Mouse (Mus musculus): ENCODE measurements at regions not wholly inside any gene's neighbourhood (a gene's known extent, or its start where the extent isn't known, plus 50 kb on each side); places are given as distances from the start of the nearest gene placed in this dataset.
"Not testable (repeated sequence)": the region's sequence is repeated elsewhere in the genome, so short reads cannot be mapped to it uniquely, and the experiment has no call there.

DNA sequence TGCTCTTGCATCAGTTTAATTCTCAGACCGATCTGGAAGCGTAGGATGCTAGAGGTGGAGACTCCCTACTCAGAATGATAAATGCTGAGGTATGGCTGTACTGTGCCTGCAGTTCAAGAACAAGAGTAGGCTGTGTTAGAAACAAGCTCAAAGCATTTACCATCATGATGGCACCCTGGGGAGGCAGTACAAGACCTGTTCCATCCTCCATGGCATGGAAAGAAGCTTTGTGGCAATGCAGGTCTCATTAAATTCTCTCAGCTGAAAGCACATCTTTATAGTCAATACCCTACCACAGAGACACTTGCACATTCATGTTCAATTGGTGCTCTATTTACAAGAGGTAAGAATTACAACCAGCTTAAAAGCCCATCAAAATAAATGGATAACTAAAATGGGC lies 209.5 kb downstream of the Tbl1xr1 start:
- no peak for DNase-seq (ENCODE audit: low spot score in 2 of 2)

DNA sequence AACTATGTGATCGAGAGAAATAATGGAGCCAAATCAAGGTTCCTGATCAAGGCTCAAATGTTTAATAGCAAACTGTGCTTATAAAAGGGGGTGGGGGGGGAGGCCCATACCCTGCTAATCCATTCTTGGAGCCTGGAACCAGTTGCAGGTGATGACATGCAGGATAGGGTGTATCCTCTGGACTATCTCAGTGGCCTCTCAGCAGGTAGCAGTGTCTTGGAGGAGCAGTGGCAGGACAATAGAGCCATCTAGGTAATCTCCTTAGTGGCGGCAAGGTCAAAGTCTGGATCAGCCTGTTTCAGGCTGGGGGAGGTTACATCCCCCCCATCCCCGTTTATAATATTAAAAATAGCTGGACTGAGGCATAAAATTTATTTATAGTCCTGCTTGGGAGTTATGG lies 217.0 kb downstream of the Tbl1xr1 start:
- DNase-seq (ENCODE audit: low spot score in 2 of 2), result no peak

DNA sequence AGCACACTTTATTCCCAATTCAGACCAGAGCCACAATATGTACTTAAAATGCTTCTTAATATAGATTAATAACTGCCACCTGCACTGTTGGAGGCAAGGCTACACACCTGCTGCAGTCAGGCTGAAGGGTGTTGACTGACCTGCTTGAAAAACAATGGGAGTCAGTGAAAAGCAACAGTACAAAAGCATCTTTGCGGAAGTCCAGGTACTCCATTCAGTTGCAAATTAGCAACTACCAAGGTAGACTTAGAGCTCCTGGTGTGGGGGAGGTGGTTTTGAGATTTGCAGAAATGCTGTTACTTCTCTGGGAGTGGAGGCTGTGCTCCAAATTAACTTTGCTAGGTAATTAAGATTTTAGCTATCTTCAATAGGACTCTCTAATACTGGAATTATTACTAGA lies 217.6 kb downstream of the Tbl1xr1 start:
- not testable (repeated sequence) for DNase-seq (ENCODE audit: low spot score in 2 of 2)

DNA sequence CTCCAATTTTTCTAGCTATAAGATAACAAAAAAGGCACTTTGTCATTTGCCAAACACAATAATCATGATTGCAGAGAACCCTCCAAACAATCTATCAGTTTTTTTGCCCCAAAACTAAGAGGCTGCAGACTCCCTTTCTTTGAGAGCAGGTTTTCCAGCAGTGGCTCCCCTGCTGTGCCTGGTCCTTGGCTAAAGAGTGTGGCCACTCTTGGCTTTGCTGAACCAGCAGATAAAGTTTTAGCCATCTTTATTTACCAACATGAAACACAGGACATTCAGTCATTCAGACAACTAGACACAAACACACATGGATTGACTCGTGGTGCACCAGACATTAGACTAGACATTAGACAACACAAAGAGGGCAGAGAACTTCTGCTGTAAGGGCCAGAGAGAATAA lies 220.5 kb downstream of the Tbl1xr1 start:
- not testable (repeated sequence) for DNase-seq (ENCODE audit: low spot score in 2 of 2)

DNA sequence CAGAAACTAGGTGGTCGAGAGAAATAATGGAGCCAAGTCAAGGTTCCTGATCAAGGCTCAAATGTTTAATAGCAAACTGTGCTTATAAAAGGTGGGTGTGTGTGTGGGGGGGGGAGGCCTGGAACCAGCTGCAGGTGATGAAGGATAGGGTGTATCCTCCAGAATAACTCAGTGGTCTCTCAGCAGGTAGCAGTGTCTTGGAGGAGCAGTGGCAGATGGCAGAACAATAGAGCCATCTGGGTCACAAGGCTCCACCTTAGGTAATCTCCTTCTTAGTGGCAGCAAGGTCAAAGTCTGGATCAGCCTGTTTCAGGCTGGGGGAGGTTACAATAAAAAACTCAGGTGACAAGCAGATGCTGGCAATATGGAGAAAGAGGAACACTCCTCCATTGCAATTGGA lies 221.4 kb downstream of the Tbl1xr1 start:
- DNase-seq (ENCODE audit: low spot score in 2 of 2), result not testable (repeated sequence)

DNA sequence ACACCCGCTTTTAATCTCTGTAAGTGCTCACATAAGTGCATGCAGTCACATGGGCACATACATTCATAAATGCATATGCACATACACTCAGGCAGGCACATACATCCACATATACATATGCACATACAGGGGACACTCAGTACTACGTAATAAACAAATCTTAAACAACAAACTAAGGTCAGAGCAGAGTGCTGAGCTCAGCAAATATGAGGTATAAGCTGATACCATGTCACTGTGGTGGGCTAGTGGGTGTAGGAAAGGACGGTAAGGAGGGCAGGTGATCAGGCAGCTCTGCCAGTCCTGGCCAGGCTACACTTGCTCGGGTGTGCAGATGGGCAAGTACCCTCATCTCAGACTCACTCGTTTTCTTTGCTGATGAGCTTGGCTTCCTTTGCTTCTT lies 224.1 kb downstream of the Tbl1xr1 start:
- DNase-seq (ENCODE audit: low spot score in 2 of 2), result no peak

DNA sequence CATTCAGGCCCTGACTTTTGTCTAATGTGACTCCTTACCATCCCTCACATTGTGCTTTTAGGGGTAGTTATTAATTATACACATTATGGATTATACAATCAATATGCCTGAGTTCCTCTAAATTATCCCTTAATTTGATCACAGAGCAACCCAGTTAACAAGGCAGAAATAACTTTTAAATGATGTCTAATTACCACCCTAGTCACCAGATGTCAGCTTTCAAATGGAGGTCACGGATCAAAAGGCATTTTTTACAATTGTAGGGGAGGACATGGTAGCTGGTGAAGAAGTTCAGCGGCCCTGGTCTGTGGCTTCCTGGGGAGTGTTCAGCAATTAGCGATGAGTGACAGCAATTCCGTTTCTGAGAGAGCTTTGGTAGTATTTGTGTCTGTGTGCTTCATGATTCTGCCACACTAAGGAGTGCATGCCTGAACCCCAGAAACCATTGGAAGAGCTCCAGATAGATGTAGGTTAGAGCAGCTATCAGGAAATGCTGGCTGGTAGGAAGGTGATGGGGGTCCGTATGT lies 225.6 kb downstream of the Tbl1xr1 start:
- DNase-seq (ENCODE audit: low spot score in 2 of 2), result no peak

DNA sequence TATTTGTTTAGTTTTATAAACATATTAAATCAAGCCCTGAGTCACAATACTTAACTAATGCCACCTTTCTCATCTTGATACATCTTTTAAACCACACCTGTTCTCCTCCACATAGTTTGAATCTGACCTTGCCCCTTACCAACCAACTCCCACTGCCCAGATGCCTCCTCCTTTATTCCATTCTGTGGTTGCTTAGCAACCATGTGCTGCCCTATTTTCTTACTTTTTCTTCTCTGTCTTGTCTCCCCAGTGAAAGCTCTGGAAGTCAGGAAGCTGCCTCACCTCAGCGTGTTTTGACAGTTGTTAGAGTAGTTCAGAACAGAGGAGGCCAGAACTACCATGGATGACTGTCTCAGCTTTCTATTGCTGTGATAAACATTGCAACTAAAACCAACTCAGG lies 227.7 kb downstream of the Tbl1xr1 start:
- no peak for DNase-seq (ENCODE audit: low spot score in 2 of 2)

DNA sequence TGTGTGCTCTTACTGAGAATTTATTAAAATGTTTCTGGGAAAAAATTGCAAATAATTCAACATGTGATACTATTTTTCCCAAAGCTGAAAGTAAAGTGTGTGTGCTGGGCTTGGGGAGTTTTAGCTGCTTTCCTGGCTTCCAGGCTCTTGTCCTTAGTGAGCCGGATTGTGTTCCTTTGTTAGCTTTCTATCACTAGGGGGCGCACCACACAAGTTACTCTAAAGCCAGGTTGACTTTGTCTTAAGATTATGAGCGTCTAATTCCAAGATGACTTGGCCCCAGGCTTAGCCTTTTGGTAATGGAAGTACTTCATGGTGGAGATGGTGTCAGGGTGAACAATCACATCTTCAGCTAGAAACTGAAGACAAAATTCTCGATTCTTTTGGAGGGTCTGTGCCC lies 230.2 kb downstream of the Tbl1xr1 start:
- no peak for DNase-seq (ENCODE audit: low spot score in 2 of 2)

DNA sequence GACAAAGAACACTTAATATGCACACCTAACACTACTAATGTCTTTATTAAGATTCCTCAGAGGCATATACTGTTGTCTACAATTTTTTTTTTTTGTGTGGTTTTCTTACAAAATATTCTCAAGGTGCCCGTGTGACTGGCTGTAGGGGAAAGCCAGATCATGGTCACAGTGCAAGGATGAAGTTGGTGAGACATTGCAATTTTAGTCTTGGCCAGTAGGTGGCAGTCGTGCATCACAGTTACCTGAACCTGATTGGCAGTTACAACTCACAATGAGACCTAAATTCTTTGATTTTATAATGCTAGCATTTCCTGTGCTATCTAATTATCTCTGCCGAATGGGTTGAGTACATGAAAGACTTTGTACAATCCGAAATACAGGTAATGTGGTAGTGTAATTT lies 232.5 kb downstream of the Tbl1xr1 start:
- DNase-seq (ENCODE audit: low spot score in 2 of 2), result peak; percentile 39 to 42

DNA sequence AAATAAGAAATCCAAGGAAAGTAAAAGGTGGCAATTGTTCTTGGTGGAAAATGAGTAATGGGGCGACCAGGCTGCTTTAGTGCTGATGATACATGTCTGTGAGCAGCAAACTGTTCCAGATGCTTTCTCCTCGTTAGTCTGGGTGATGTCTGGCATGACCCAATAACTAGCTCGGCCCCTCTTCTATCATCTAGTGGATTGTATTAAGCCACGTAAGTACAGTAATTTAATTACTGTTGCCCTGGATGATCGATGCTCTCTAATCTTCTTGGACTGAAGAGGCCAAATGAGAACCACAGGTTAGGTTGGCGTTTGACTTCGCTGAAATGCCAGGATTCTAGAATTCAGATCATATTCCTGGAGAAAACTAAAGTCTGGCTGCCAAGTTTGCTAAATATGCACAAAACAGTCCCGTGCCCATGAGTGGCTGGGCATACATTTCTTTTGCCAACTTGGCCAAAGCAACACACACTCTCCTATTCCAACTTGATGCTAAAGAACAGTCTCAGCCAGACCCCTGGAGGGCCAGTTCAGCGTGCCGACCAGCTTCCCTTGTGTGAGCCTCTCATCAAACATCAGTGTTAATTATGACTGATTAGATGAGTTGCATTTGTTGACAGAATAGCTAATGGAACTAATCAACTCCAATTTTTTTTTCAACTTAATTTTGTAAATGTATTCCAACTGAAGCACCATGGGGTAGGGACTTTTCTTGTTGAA lies 240.2 kb downstream of the Tbl1xr1 start:
- no peak for DNase-seq (ENCODE audit: low spot score in 2 of 2)

DNA sequence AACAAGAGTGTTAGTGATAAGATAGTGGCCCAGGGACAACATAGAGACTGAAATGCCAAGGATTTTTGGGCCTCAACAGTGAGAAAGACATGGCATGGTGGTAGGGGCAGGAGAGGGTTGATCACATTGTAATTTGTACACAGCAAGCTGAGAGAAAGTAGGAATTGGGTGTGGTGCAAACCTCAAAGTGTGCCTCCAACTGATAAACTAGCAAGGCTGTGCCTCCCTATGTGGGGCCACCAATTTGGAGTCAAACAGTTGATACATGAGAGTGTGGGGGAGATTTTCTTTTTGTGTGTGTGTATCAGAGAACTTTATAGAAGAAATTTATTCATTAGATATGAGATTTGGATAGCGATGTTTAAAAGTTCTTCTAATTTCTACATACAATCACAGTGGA lies 244.0 kb downstream of the Tbl1xr1 start:
- not testable (repeated sequence) for DNase-seq (ENCODE audit: low spot score in 2 of 2)

DNA sequence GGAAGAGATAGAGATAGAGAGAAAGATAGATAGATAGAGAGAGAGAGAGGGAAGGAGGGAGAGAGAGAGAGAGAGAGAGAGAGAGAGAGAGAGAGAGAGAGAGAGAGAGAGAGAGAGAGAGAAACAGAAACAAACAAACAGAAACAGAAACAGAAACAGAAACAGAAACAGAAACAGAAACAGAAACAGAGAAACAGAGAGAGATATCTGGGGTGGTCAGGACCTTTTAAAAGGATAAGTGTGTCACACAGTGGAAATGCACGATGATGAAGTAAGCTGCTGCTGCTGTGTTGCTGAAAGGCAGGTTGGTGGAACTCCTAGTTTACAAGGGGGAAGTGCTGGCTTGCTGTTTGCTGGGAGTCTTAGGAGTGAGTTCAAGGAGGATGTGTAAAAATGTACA lies 254.8 kb downstream of the Tbl1xr1 start:
- DNase-seq (ENCODE audit: low spot score in 2 of 2), result no peak

Data from gastrocnemius, postnatal 4 days (tissue).